19 mouse cellular contexts compared by ENCODE assay signal in genomic region chr4:25633262-25633661, GRCm38 (mm10).
"Had no signal": no experiment of that assay in that cellular context is flagged by ENCODE, and none has a peak within 500 bp of the region (broad histone marks: within the 10 kb centered on the region; RNA-seq: fewer than 3 reads in every experiment).

No protein-coding gene starts in this region.

- H3K9ac ChIP-seq: lung, embryonic 14.5 days; midbrain, embryonic 12.5 days; neural tube, embryonic 13.5 days; neural tube, embryonic 15.5 days had no signal

- DNase-seq: lung, adult 18-20 months; lung, embryonic 14.5 days; lung, postnatal 10 days; lung, postnatal 4 days; midbrain, embryonic 14.5 days; retina, postnatal 1 day; right cerebral cortex, adult 18-20 months; right cerebral cortex, postnatal 25 days; right cerebral cortex, postnatal 4 days; spleen, adult 18-20 months; thymus, adult 18-20 months; thymus, postnatal 14 days; thymus, postnatal 36 days had no signal

- H3K9me3 ChIP-seq: midbrain, embryonic 10.5 days; midbrain, embryonic 12.5 days; neural tube, embryonic 13.5 days; neural tube, embryonic 15.5 days had no signal

- H3K4me3 ChIP-seq: midbrain, embryonic 10.5 days; midbrain, embryonic 12.5 days; myocyte; neural tube, embryonic 13.5 days; neural tube, embryonic 15.5 days had no signal

- H3K27ac ChIP-seq: midbrain, embryonic 10.5 days; midbrain, embryonic 12.5 days; neural tube, embryonic 13.5 days; neural tube, embryonic 15.5 days had no signal

- H3K27me3 ChIP-seq: midbrain, embryonic 12.5 days; neural tube, embryonic 13.5 days; neural tube, embryonic 15.5 days had no signal

- H3K4me2 ChIP-seq: lung, embryonic 14.5 days; midbrain, embryonic 12.5 days; neural tube, embryonic 13.5 days; neural tube, embryonic 15.5 days had no signal

- H3K4me1 ChIP-seq: neural tube, embryonic 13.5 days had no signal

- ATAC-seq: midbrain, embryonic 16.5 days had no signal

- H3K36me3 ChIP-seq: midbrain, embryonic 10.5 days; midbrain, embryonic 12.5 days; neural tube, embryonic 13.5 days; neural tube, embryonic 15.5 days had no signal
